Mouse (Mus musculus): ENCODE data around the gene Oit1.
A peak's percentile ranks its signal among the peaks of the same experiment; 100 is the strongest.

Gene Oit1

DNA sequence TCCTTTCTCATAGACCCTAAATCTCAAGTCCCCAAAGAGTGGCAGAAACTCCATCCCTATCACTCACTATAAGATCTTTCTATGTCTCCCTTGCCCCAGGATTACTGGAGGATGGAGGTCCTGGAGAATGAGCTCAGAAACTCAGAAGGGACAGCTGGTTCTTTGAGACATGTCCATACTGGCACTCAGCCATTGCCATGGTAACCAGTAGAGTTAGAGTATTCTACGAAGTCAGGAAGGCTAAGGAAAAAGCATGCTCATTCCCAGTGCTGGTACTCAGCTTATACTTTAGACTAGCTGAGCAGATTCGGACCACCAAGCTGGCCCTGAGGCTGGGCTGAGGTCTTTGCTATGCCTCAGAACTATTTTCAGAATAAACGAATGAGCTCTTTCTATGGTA, 44.0 kb downstream of the Oit1 start:
- DNase-seq, result no peak

DNA sequence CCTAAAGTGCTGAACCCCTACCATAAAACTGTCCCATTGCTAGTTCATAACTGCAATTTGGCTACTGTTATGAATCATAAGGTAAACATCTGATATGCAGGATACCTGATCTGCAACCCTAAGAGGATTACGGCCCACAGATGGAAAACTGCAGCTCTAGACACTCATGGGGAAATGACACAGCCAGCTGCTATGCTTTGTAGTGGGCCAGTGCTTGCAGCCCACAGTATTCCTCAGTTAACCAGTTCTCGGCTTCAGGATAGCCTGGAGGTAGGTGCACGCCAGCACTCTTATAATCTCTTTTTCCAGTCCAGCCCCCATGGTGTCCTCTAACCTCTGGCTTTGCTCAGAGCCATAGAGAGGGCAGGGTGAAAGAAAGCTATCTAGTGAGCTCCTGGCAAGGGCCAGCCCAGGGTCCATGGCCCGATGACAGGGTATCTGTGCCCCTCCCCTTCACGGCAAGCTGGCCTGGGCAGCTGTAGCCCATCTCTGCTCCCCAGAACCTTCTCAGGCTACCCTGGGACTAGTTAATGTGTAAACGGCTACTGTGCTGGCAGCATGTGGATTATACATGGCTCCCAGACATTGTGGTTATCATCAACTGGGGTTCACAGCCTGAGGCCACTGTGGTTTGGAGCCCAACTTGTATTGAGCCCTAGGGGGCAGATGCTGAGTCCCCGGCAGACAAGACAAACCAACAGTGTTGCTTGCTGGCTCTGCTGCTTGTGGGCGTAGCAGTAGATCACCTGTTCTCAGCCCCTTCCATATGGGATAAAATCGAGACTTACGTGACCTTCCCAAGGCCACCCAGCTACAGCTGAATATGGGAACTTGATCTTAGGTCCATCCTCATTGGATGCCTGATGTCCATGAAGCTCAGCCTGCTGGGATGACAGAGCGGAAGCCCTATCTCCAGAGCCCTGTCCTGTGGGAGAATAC, 46.0 kb downstream of the Oit1 start:
- no peak for DNase-seq

DNA sequence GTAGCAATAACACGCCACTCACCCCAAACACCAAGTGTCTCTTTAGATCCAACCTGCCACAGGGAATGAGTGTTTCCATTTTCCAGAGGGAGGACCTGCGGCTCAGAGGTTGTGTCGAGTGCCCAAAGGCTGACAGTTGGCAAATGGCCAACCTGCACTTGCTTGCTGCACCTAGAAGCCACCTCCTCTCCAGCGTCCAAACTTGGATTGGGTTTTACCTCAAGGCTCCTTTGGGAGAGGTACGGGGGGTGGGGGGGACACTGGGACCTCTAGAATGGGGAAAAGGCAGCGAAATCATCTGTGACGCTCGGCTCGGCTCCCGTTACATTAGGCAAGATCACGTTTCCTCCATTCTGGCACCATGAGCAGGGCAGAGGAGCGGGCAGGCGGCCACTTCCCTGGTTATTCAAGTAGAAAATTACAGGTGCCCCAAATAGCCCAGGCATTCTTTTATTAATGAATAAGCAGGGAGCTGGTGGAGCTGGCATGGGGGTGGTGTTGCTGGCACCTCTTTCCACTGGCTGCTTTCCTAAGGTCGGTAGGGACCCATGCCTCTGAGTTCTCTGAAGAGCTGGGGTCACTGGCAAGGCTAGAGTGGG, 47.1 kb downstream of the Oit1 start:
- DNase-seq, result no peak

DNA sequence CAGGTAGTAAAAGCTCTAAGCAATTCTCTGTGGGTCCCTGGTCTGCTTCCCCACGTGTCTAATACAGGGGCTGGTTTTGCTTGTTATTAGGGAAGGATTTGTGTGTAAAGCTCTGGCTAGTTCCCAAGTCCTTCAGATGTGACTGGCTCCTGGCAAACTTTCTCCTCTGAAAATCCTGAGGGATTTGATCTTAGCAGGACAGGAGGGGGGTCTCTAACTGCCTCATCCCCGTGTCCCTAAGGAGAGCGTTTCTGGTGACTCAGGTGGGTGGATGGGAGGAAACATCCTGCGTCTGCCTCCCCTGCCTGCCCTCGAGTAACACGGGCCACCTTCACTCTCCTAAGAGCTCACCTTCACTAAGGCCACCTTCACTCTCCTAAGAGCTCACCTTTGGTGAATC, 48.2 kb downstream of the Oit1 start:
- no peak for DNase-seq

DNA sequence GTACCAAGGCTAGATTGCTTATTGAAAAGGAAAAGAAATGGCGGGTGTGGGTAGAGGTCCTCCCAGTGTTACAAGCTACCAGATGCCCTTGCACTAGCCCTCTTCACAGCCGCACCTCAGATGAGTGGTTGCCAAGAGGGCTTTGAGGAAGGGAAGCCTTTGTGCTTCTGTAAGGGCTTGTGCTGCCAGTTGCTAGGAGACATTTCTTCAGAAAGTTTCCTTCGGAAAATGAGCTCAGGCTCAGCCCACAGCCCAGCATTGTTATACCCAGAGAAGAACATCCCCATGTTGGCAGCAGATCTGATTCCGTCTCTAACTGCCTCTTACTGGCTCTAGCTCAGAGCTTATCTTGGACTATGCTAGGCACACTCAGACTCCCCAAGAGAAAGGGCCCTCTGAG, 49.0 kb downstream of the Oit1 start:
- no peak for DNase-seq

DNA sequence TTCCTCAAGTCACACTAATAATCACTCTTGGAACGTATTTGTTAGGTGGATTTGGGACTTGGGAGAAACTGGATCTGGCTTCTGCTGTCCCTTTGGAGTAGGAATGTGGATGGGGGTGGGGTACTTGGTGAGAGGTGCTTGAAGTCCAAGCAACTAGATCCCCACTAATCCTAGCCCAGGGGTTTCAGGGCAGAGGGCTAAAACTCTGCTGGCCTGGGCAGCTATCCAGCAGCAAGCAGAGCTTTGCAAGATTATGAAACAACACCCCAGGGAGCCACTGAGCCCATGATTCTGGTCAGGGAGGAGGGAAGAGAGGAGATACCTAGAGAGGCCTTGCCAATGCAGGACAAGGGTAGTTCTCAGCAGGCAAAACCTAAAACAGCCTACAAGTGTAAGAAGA, 51.2 kb downstream of the Oit1 start:
- no peak for DNase-seq

DNA sequence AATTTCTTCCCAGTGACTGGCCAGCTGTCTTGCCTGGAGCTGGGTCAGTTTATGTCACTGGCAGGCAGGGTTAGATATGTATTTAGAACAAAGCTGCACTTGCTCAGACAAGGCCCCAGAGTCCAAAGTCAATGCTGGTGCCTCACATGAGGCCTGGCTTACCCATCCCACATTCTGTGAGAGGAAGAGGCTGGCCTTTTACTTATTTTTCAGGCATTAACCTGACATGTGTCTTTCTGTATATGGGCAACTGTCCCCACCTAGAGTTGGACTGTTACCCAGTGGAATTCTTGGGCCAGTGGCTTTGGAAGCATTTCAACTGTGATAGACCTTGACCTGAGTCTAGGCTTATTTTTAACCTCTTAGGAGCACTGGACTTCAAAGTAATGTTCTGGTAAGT, 51.6 kb downstream of the Oit1 start:
- no peak for DNase-seq

DNA sequence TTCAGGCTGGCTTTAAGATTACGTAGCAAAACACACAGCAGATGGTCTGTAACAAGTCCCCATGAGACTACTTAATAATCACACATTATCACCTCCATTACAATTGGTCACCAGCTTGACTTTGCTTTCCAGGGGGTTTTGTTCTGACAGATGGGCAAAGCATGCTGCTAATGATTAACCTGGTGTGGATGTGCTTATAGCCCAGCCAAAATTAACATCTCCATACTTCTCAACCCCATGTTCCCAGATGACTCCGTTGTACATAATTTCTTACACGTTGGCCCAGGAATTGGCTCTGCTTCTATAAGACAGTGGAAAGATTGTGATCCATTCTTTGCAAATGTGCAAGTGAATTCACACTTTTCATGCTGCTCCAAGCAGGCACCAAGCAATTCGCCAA, 52.8 kb downstream of the Oit1 start:
- no peak for DNase-seq

DNA sequence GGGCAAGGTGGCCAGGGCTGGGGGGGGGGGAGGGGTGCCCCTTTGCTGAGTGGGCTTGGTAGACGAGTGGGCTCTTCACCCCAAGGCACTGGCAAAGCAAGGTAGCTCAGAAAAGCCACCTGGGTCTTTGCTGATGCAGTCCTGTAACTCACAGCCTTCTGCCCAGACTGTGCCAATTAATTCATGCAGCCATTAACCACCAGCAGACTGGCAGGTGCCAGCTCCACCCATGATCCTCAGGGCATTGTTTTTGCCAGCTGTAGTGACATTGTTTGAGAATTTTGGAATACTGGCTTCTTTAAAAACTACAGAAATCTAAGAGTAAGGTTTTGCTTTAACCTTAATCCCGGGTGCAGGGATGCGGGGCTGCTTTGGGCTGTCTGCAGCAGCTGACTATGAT, 58.0 kb downstream of the Oit1 start:
- no peak for DNase-seq

DNA sequence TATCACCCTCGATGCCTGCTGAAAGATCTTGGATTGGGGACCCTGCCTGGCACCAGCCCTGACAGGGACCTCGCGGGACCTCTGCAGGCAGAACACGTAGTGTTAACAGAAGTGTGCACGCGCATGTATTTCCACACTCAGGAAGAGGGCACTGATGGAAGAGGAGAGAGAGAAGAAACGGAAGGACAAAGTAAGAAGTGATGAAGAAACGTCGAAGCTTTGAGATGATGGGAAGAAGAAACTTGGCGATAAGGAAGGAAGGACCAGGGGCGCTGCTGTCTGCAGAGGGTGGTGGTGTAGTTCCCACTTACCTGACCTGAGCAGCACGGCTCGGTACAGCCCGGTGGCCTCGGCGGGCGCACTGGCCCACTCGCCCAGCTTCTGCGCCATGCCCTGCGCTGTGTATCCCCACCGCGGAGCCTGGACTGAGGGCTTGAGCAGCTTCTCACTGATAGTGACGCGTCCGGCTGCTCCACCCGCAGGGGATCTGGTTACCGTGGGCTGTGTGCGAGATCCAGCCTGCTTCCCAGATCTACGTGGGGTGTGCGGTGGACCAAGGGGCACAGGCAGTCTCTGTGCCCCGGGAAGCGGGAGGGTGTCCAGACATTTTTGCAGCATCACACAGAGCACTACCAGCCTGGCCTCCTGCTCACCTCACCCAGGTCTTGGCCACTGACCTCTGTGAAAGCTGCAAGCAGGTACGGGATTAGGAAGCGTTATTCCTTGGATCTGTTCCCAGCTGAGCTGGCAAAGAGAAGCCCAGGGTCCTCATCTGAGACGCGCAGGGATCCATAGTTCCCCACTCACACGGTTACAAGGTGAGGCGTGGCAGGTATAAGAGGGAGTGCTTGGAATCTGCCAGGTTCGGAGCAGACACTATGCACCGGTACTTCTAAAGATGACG, 61.1 kb downstream of the Oit1 start, which contains the start of gene Fam107a:
Gene Fam107a, minus strand, starts transcription at position 830 of the 904 bp plus-strand sequence.
- no peak for DNase-seq

DNA sequence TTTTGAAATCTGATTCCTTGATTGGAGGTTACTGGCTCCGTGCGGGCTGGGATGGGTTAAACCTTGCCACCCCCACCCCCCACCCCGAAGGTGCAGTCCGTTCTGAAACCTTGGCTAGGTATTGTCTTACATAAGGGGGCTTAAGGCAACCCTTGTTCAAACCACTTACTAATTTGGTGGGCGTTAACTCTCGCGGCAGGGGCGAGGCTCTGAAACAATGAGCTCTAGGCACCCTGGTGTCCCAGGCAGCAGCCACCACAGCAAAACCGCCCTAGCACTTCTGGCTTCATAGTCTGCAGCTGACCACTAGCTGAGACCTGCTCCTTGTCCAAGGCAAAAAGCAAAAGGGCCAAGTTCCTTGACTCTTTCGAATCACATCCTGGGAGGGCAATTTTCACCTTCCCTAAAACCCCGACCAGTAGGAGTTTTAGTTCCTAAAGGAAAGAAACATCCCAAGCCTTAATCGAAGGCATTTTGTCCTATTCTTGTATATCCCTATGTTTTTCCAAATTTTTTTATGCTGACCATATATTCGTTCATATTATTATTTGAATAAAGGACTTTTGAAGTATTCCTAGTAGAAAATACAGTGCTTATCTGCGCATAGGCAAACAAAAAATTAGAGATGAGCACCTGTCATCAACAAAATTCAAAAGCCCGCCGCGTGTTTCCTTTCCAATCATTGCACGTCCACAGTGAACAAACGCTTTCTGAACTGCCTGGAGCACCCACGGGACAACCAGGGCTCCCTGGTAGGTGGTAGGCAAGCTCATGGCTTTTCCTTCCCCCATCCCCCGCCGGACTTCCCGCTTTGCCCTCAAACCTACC, 62.0 kb downstream of the Oit1 start:
- no peak for DNase-seq

DNA sequence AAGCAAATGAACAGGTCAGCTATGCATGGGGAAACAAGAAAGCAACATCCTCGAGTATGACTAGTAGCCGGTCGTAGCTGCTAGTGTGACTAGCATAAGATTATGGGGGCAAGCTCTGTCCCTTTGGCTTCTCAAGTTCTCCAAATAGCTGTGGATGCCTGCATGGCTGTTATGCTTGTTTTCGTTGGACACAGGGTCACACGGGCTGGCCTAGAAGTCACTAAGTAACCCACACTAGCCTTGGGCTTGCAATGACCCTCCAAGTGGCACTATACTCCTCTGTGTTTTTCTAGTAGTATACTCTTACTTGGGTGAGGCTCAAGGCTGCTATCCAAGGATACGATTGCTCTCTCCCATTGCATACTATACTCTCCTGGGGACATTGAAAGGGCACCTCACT, 63.4 kb downstream of the Oit1 start:
- DNase-seq, result no peak

DNA sequence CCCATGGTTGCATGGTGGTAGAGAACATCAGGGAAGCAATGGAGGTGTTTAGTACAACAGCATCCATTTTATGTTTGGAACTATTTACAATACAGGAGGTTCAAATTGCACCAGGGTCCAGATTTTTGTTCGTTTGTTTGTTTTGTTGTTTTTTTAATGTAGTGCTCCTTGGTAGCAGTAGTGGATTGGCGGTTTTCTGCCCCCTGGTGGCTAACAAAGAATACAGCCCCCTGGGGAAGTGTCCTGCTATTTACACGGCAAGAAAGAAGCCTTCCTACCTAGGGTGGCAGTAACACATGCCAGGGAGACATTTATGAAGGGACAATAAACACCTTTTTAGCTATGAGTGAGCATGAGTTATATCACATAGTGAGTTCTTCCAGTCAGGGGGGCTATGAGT, 64.0 kb downstream of the Oit1 start:
- peak; percentile 46 for DNase-seq

DNA sequence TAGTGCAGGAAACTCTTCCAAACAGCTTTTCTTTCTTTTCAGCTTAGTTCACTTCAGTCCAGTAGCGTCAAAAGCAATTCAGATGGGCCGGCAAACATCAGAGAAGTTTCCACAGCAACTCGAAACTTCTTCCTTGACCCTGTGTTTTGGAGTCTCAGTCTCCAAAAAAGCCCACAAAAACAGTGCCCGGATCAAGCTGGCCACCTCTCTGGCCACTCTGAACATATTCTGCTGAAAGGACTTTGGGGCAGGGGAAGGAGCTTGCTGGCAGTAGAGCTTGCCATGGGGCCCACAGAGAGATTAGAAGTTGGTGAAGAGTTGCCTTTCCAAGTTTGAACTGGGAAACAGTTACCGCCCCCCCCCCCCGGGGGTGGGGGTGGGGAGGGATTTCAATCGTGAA, 64.7 kb downstream of the Oit1 start:
- DNase-seq, result peak; percentile 9

DNA sequence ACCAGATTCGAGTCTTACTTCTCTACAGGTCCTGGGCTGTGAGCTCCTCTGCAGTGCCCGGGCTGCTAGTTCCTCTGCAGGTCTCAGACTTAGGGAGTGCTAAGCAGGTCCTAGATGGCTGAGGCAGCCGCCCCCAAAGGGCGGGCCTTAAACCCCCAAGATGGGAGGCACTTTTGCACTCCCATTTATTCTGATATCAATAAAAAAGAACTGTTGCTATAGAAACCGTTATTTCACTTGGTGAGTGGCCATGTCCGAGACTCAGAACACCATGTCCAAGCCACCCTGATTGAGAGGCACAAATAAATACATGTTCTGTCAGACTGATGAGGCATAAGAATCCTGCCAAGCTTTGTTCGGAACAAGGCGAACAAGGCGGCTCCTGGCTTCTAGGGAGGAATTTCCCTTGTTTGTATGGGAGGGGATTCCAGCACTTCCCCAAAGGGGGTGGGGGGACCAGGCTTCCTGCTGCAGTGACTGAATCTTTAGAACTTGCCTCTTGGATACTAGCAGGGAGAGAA, 68.9 kb downstream of the Oit1 start:
- DNase-seq, result no peak

DNA sequence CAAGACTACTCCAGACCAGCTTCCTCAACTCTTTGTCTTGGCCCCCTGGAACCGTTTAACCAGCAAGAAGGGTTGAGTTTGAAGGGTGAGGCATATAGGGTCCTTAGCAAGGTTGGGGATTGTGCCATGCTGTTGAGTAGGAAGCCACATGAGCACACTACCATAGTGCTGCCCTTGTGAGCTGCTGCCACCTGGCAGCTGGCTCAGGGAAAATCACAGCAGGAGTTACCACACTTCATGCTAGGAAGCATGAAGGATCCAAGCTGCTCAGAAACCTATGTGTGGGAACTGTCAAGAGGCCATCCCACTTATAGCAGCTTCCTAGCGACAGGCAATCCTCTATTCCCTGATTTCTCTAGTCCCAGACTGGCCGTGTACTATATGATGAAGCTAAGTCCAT, 69.9 kb downstream of the Oit1 start:
- no peak for DNase-seq

DNA sequence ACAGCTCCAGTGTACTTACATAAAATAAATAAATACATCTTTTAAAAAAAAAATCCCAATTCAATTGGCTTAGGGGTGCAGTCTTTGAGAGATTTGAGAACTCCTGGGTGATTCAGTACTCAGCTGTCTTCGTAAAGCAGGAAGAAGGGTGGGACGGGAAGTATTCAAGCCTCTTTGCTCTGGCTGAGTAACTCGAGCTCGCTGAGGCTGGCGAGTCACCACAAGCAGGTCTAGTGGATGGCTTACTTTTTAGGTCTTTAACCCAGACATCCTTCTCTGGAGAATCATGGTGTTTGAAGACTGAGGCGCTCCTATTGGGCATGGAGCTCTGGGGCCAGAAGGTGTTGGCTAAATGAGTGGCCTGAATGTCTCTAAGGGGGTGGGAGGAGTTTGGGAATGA, 71.7 kb downstream of the Oit1 start:
- no peak for DNase-seq

DNA sequence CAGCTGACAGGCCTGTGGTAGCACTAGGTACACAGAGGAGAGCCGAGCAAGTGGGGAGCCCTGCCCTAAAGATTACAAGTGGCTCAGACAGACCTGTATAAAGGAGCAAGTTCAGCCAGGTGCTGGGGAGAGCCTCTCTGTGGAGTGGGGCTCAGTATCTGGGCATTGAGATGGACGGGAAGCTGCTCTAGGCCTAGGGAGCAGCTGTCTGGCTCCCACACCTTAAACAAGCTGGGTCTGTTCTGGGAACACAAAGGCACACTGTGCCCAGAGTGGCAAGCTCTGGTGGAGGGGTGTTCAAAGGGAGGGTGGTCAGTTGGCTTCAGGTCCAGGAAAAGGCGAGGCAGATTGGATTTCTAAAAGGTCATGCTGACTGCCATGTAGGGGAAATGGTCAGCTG, 73.5 kb downstream of the Oit1 start:
- no peak for DNase-seq

DNA sequence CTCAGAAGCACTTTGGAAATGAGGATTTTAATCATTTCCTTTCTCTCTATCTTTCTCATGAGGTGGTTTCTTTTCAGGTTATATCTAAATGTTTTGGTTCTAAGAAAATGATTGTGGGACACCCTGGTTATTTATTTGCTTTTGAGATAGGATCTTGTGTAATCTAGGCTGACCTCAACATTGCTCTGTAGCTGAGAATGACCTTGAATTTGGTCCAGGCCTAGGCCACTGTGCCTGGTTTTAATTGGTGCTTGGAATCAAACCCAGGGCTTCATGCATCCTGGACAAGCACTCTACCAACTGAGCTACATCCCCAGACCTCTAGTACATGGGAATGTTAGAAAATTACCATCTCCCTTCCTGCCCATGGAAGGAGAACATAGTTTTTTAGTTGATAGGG, 74.5 kb downstream of the Oit1 start:
- DNase-seq, result no peak

DNA sequence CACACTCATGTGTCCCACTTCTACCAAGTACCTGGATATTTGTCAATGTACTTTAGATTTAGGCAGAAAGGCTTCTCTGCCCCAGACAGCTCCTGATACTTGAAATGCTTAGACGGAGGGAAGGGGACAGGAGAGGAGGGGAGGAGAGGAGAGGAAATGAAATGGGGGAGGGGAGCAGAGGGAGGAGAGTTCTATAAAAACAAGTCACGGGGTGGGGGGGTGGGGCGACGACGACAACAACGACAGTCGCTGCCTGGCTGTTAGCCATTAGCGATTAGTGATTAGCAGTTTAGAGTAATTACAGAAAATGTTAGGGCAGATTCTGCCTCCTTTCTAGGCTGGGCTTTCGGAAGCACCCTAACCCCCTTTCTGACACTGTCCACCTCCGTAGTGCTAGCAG, 75.9 kb downstream of the Oit1 start:
- DNase-seq, result no peak

DNA sequence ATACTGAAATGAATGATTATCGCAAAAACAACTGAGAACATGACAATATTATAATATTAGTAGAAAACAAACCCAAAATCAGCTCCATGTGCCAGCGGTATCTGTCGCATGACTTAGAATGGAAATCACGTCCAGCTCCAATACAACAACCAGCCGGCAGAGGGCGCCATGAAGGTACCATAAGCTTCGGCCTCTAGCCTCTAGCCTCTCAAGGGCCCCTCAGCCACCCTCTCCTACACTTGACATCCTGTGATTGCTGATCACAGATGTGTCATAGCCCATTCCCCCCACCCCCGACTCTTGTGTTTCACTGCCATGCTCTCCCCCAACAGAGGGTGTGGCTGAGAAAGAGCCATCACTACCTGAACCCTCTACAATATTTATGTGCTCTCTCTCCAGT, 78.3 kb downstream of the Oit1 start:
- DNase-seq, result peak; percentile 59
